In genomic region chr12:31225451-31225850, GRCm38 (mm10) we compare ENCODE assay signal across 34 mouse cellular contexts. TPM values are rescaled to one million over a fixed set of nuclear protein-coding genes. Genes with fewer than 3 reads are reported as not detected.
DNase-seq lines count a peak whose midpoint lies in the region; ATAC-seq and TF ChIP-seq lines count a peak whose summit lies in the region.
"Had no signal": no experiment of that assay in that cellular context is flagged by ENCODE, and none has a peak within 500 bp of the region (broad histone marks: within the 10 kb centered on the region; RNA-seq: fewer than 3 reads in every experiment).

No protein-coding gene starts in this region.

- TF ChIP-seq EP300 in ES-Bruce4 (IDR thresholded peaks at IDR 0.05; ENCODE audit: insufficient read depth, low read depth, low read length), result peak; percentile 88

- H3K4me3 ChIP-seq in hindbrain, postnatal 0 days (ENCODE audit: low read length), result no peak overlapping the region
- no peak overlapping the region for H3K4me3 ChIP-seq in hindbrain, embryonic 14.5 days (replicated peaks; ENCODE audit: low read length)
- peak overlapping the region; percentile 27 for H3K4me3 ChIP-seq in ES-Bruce4 (ENCODE audit: low read depth, low read length)
- no peak overlapping the region for H3K4me3 ChIP-seq in myocyte
- H3K4me3 ChIP-seq: embryonic facial prominence, embryonic 15.5 days; limb, embryonic 15.5 days; megakaryocyte, embryonic 14.5 days; midbrain, embryonic 15.5 days had no signal

- DNase-seq in embryo, embryonic 10 days (ENCODE audit: low spot score), result peak; percentile 13
- DNase-seq in embryo, embryonic 10.5 days (ENCODE audit: low spot score), result no peak
- DNase-seq in hindbrain, postnatal 0 days (ENCODE audit: low spot score), result no peak
- no peak for DNase-seq in hindbrain, embryonic 14.5 days (ENCODE audit: low spot score)
- no peak for DNase-seq in thymus, postnatal 10 days (ENCODE audit: low spot score in 2 of 2)
- DNase-seq: adrenal gland, postnatal 25 days; cerebellum, adult 8-10 months; cerebellum, postnatal 36 days; heart, postnatal 4 days; kidney, adult 18-20 months; kidney, postnatal 14 days; left cerebral cortex, postnatal 4 days; lung, embryonic 14.5 days; lung, postnatal 36 days; retina, postnatal 1 day; thymus, postnatal 36 days had no signal

- no peak for TF ChIP-seq CTCF in hindbrain, postnatal 0 days (IDR thresholded peaks at IDR 0.05; ENCODE audit: low read depth)
- no peak for TF ChIP-seq CTCF in ES-Bruce4 (IDR thresholded peaks at IDR 0.05; ENCODE audit: low read depth, low read length)

- 39% methylated on average over 8 of the region's 8 CpGs for WGBS in hindbrain, postnatal 0 days
- 47% methylated on average over 8 of the region's 8 CpGs for WGBS in hindbrain, embryonic 14.5 days

- ATAC-seq in hindbrain, postnatal 0 days, result peak; percentile 47
- no peak for ATAC-seq in hindbrain, embryonic 14.5 days (ENCODE audit: low FRiP score)
- ATAC-seq: inflammation-experienced regulatory T-cells, adult 6 months; midbrain, embryonic 15.5 days had no signal

- no peak overlapping the region for H3K9ac ChIP-seq in hindbrain, postnatal 0 days (replicated peaks; ENCODE audit: low read length)
- H3K9ac ChIP-seq in hindbrain, embryonic 14.5 days, result no peak overlapping the region
- no peak overlapping the region for H3K9ac ChIP-seq in ES-Bruce4 (ENCODE audit: low read depth, poor library complexity, severe bottlenecking)
- H3K9ac ChIP-seq: embryonic facial prominence, embryonic 15.5 days; limb, embryonic 15.5 days; liver, embryonic 14.5 days; lung, embryonic 14.5 days; midbrain, embryonic 15.5 days had no signal

- TF ChIP-seq POLR2A in ES-Bruce4 (IDR thresholded peaks at IDR 0.05; ENCODE audit: insufficient read depth, low read length) (no peak), myocyte (IDR thresholded peaks at IDR 0.05; ENCODE audit: insufficient read length, low read depth) (no peak)

- no peaks in the 10 kb centered on the region for H3K36me3 ChIP-seq in hindbrain, postnatal 0 days (ENCODE audit: insufficient read depth, low read length)
- no peaks in the 10 kb centered on the region for H3K36me3 ChIP-seq in hindbrain, embryonic 14.5 days (replicated peaks; ENCODE audit: control insufficient read depth, insufficient read depth)
- H3K36me3 ChIP-seq in ES-Bruce4 (ENCODE audit: control insufficient read depth, insufficient read depth, low read length, poor library complexity, severe bottlenecking) (no peaks in the 10 kb centered on the region), myocyte (ENCODE audit: control insufficient read depth, insufficient read depth) (no peaks in the 10 kb centered on the region)
- H3K36me3 ChIP-seq: embryonic facial prominence, embryonic 15.5 days; limb, embryonic 15.5 days; midbrain, embryonic 15.5 days had no signal

- no peak overlapping the region for H3ac ChIP-seq in myocyte (ENCODE audit: control insufficient read depth, insufficient read length)

- no peaks in the 10 kb centered on the region for H3K4me1 ChIP-seq in hindbrain, postnatal 0 days (ENCODE audit: insufficient read depth, low read length)
- no peaks in the 10 kb centered on the region for H3K4me1 ChIP-seq in hindbrain, embryonic 14.5 days (replicated peaks; ENCODE audit: control insufficient read depth, insufficient read depth, low read length)
- H3K4me1 ChIP-seq in ES-Bruce4 (ENCODE audit: control insufficient read depth, insufficient read depth, low read length), result no peaks in the 10 kb centered on the region
- H3K4me1 ChIP-seq: embryonic facial prominence, embryonic 15.5 days; limb, embryonic 15.5 days; megakaryocyte, embryonic 14.5 days; midbrain, embryonic 15.5 days had no signal

- no peak overlapping the region for H3K27ac ChIP-seq in hindbrain, postnatal 0 days
- no peak overlapping the region for H3K27ac ChIP-seq in hindbrain, embryonic 14.5 days
- H3K27ac ChIP-seq in ES-Bruce4 (ENCODE audit: insufficient read depth, low read length), result peak overlapping the region; percentile 96
- H3K27ac ChIP-seq: embryonic facial prominence, embryonic 15.5 days; limb, embryonic 15.5 days; liver, embryonic 14.5 days; midbrain, embryonic 15.5 days had no signal

- H3K9me3 ChIP-seq in hindbrain, postnatal 0 days (ENCODE audit: low read length), result no peaks in the 10 kb centered on the region
- no peaks in the 10 kb centered on the region for H3K9me3 ChIP-seq in hindbrain, embryonic 14.5 days (ENCODE audit: control insufficient read depth, low read length)
- H3K9me3 ChIP-seq in ES-Bruce4 (replicated peaks; ENCODE audit: control insufficient read depth, insufficient read depth, low read length, poor library complexity, severe bottlenecking), result no peaks in the 10 kb centered on the region
- H3K9me3 ChIP-seq: embryonic facial prominence, embryonic 15.5 days; limb, embryonic 15.5 days; megakaryocyte, embryonic 14.5 days; midbrain, embryonic 15.5 days had no signal

- no peaks in the 10 kb centered on the region for H3K27me3 ChIP-seq in hindbrain, postnatal 0 days (ENCODE audit: insufficient read depth, low read length)
- H3K27me3 ChIP-seq in hindbrain, embryonic 14.5 days (ENCODE audit: control insufficient read depth, insufficient read depth, low read length), result no peaks in the 10 kb centered on the region
- no peaks in the 10 kb centered on the region for H3K27me3 ChIP-seq in ES-Bruce4 (ENCODE audit: control insufficient read depth, insufficient read depth, low read length, poor library complexity, severe bottlenecking)
- H3K27me3 ChIP-seq in myocyte (ENCODE audit: control insufficient read depth, insufficient read depth, insufficient read length), result no peaks in the 10 kb centered on the region
- H3K27me3 ChIP-seq: embryonic facial prominence, embryonic 15.5 days; limb, embryonic 15.5 days; megakaryocyte, embryonic 14.5 days; midbrain, embryonic 15.5 days had no signal

- no peak overlapping the region for H3K4me2 ChIP-seq in hindbrain, postnatal 0 days (ENCODE audit: low read depth, low read length)
- H3K4me2 ChIP-seq in hindbrain, embryonic 14.5 days (replicated peaks), result no peak overlapping the region
- no peak overlapping the region for H3K4me2 ChIP-seq in myocyte (ENCODE audit: low read depth)
- H3K4me2 ChIP-seq: embryonic facial prominence, embryonic 15.5 days; limb, embryonic 15.5 days; lung, embryonic 14.5 days; midbrain, embryonic 15.5 days had no signal

- no peaks in the 10 kb centered on the region for H3K79me2 ChIP-seq in myocyte (ENCODE audit: control insufficient read depth, insufficient read depth)

TF ChIP-seq in myocyte, 11 proteins besides CTCF, POLR2A, EP300 and RAD21:
- TF ChIP-seq CEBPB (IDR thresholded peaks at IDR 0.05; ENCODE audit: insufficient read depth, poor library complexity, severe bottlenecking), result no peak
- peak; percentile 11 for TF ChIP-seq USF1 (IDR thresholded peaks at IDR 0.05; ENCODE audit: low read depth)
- TF ChIP-seq TCF3 (IDR thresholded peaks at IDR 0.05; ENCODE audit: insufficient read length, low read depth), result no peak
TF ChIP-seq in myocyte: peak in this region for 1.

RNA-seq across cellular contexts. Expression of gene Gm6993, which starts 15.1 kb away (rescaled TPM):
- total RNA-seq in hindbrain, postnatal 0 days (2014; rRNA removed), result not detected in 2 replicates
- polyA plus RNA-seq in hindbrain, postnatal 0 days (2015; fragmentation: Nextera tagmentation; extraction: Ambion mirVana), result not detected in 2 replicates
- not detected in 2 replicates for polyA plus RNA-seq in hindbrain, embryonic 14.5 days (2014; fragmentation: Nextera tagmentation; extraction: Ambion mirVana)
- not detected in 2 replicates for polyA plus RNA-seq in ES-Bruce4 (2011; ENCODE audit: insufficient read depth, insufficient read length, low read depth, missing spikeins)
- not detected for polyA plus RNA-seq in myocyte (2012; fragmentation: generic; extraction: Trizol)
- total RNA-seq: adrenal gland, postnatal 25 days; gastrocnemius, adult 18-20 months; gastrocnemius, postnatal 4 days; heart, postnatal 4 days; layer of hippocampus, adult 18-20 months; layer of hippocampus, postnatal 14 days; left cerebral cortex, adult 8-10 months; left cerebral cortex, postnatal 4 days; MEL had no signal
- polyA plus RNA-seq: brain, embryonic 14.5 days; embryonic facial prominence, embryonic 15.5 days; heart, embryonic 16.5 days; inflammation-experienced regulatory T-cells, adult 6 months; limb, embryonic 15.5 days; liver, embryonic 14.5 days; lung, embryonic 14.5 days; midbrain, embryonic 15.5 days; spleen, adult 2 months; testis, adult 2 months had no signal

RNA-seq across cellular contexts. Expression of gene Lamb1, which starts 39.6 kb away (rescaled TPM):
- total RNA-seq in hindbrain, postnatal 0 days (2014; rRNA removed), result 30.9 and 36.0 TPM in 2 replicates
- polyA plus RNA-seq in hindbrain, postnatal 0 days (2015; fragmentation: Nextera tagmentation; extraction: Ambion mirVana), result 11.7 and 12.1 TPM in 2 replicates
- polyA plus RNA-seq in hindbrain, embryonic 14.5 days (2014; fragmentation: Nextera tagmentation; extraction: Ambion mirVana), result 20.9 and 22.0 TPM in 2 replicates
- polyA plus RNA-seq in ES-Bruce4 (2011; ENCODE audit: insufficient read depth, insufficient read length, low read depth, missing spikeins) (142 and 163 TPM in 2 replicates), myocyte (2012; fragmentation: generic; extraction: Trizol) (69.4 TPM)
- total RNA-seq: MEL had no signal
- polyA plus RNA-seq: inflammation-experienced regulatory T-cells, adult 6 months had no signal
